Mouse (Mus musculus): ENCODE results near the gene Cdh23. TPM values are rescaled to one million over a fixed set of nuclear protein-coding genes. Genes with fewer than 3 reads are reported as not detected.

Cdh23 gene
- polyA plus RNA-seq, 1 experiment from 2014 or later, result 6.9 TPM

DNA sequence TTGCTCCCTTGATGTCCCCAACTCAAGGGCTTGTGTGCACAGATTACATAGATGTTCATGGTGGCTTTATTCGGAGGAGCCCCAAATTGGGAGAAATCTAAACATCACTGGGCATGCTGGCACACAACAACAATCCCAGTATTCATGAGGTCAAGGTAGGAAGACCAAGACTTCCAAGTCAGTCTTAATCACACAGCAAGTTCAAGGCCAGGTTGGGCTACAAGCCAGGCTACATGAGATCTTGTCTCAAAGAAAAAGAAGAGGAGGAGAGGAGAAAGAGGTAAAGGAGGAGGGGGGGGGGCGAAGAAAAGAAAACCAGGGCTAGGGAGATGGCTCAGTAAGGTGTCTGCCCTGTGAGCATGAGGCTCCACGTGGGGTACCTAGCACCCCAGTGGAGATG is 70.8 kb downstream of the Cdh23 start:
- Histone ChIP-seq H3K27me3 (no peaks in the 10 kb centered on the region), H3K27ac (replicated peaks) (no peak overlapping the region), H3K9me3 (no peaks in the 10 kb centered on the region), H3K4me1 (replicated peaks) (peaks cover 17% of the 10 kb centered on the region), H3K4me2 (no peak overlapping the region), H3K36me3 (no peaks in the 10 kb centered on the region), H3K9ac (no peak overlapping the region), H3K4me3 (no peak overlapping the region)
- ATAC-seq (ENCODE audit: low FRiP score, low read depth), result no peak
- 63% methylated on average over 3 of the region's 3 CpGs for WGBS

- WGBS, result 22% methylated on average over 3 of the region's 3 CpGs
- no peak for ATAC-seq (ENCODE audit: low FRiP score, low read depth)
Observed at GRCm38 (mm10) chr10:60624945-60625344, 71.3 kb downstream of the Cdh23 start.

GRCm38 (mm10) chr10:60624217-60624708 is 72.0 kb downstream of the Cdh23 start:
- Histone ChIP-seq H3K9me3 (no peaks in the 10 kb centered on the region), H3K36me3 (no peaks in the 10 kb centered on the region), H3K4me2 (no peak overlapping the region), H3K4me3 (no peak overlapping the region), H3K27ac (replicated peaks) (no peak overlapping the region), H3K27me3 (no peaks in the 10 kb centered on the region), H3K4me1 (replicated peaks) (peaks cover 17% of the 10 kb centered on the region), H3K9ac (no peak overlapping the region)
- WGBS, result 23% methylated on average over 14 of the region's 14 CpGs
- ATAC-seq (ENCODE audit: low FRiP score, low read depth), result peak; percentile 82; the same call in 1 of the 2 replicates

More at GRCm38 (mm10) chr10:60624945-60625344, 71.3 kb downstream of the Cdh23 start:
- no peaks in the 10 kb centered on the region for H3K9me3 ChIP-seq
- no peak overlapping the region for H3K9ac ChIP-seq
- H3K27me3 ChIP-seq, result no peaks in the 10 kb centered on the region
- no peak overlapping the region for H3K4me3 ChIP-seq
- H3K27ac ChIP-seq (replicated peaks), result no peak overlapping the region
- peaks cover 17% of the 10 kb centered on the region for H3K4me1 ChIP-seq (replicated peaks)
- no peaks in the 10 kb centered on the region for H3K36me3 ChIP-seq
- no peak overlapping the region for H3K4me2 ChIP-seq

DNA sequence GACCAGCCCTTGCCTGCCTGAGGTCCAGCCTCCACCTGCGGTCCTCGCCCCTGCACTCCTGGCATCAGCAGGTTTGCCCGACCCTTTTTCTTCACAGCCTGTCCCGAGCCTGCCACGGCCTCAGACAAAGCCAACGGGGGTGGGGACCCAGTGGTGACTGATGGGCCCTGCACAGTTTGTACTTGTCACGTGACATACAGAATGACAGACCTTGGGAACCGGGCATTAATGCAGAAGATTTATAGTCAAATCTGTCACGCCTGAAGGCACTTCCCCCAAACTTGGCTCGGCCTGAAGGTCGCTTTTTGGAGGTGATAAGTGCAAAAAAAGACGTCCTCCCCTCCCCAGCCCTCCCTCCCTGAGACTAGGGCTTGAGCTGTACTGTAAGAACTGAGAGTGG is 73.5 kb downstream of the Cdh23 start:
- Histone ChIP-seq H3K36me3 (no peaks in the 10 kb centered on the region), H3K27ac (replicated peaks) (no peak overlapping the region), H3K4me3 (no peak overlapping the region), H3K4me1 (replicated peaks) (peaks cover 17% of the 10 kb centered on the region), H3K4me2 (no peak overlapping the region), H3K27me3 (no peaks in the 10 kb centered on the region), H3K9me3 (no peaks in the 10 kb centered on the region), H3K9ac (no peak overlapping the region)
- ATAC-seq (ENCODE audit: low FRiP score, low read depth), result no peak
- 40% methylated on average over 12 of the region's 12 CpGs for WGBS

DNA sequence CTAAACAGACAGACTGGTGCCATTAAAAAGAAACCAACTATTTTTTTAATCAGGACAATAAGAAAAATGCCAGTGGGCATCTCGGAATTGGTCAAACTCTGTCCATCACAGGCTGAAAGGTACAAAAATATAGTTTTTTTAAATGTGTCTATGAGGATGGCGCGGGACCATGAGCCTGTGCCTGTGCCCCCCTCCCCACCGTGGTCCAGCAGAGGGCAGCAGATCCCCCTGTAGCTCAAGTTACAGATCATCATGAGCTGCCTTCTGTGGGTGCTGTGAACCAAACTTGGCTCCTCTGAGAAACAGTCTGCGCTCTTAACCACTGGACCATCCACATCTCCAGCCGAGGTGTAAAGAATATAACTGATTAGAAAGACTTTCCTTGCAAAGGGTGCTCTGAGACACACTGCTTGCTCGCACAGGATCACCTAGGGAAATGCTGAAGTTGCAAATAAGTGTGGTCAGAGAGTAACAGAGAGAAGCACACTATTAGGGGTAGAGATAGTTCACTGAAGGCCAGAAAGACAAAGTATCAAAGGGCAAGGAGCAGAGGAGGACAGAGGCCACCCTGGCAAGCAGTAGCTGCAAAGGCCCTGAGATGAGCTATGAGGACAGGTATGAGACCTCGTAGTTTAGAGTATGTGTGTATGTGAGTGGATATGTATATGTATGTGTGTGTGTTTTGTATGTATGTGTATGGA is 74.7 kb downstream of the Cdh23 start:
- H3K4me1 ChIP-seq (replicated peaks), result peaks cover 17% of the 10 kb centered on the region
- 90% methylated on average over 8 of the region's 8 CpGs for WGBS

DNA sequence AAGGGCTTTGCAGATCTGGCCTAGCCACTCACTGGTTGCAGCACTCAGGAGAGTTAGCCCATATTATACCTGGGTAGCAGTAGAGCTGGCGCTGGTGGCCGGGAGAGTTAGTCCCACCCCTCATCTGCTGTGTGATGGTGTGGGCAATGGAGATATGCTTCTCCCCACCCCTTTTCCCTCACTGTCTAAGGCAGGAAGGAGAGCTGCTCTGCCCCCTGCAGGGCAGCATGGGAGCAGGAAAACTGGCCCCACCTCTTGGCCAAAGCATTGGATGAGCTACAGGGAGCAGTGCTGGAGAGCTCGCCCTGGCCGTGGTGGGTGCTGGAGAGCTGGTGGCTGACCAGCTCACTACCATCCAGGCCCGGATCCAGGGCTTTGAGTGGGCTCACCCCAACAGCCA is 80.4 kb downstream of the Cdh23 start:
- Histone ChIP-seq H3K4me1 (replicated peaks) (no peaks in the 10 kb centered on the region), H3K4me3 (no peak overlapping the region), H3K36me3 (no peaks in the 10 kb centered on the region), H3K4me2 (no peak overlapping the region), H3K27ac (replicated peaks) (no peak overlapping the region), H3K9ac (no peak overlapping the region), H3K27me3 (no peaks in the 10 kb centered on the region), H3K9me3 (no peaks in the 10 kb centered on the region)
- ATAC-seq (ENCODE audit: low FRiP score, low read depth), result no peak
- 69% methylated on average over 5 of the region's 5 CpGs for WGBS

More for the DNA sequence above, 74.7 kb downstream of the Cdh23 start:
- no peak overlapping the region for H3K27ac ChIP-seq (replicated peaks)
- H3K4me3 ChIP-seq, result no peak overlapping the region
- no peak overlapping the region for H3K9ac ChIP-seq
- no peaks in the 10 kb centered on the region for H3K9me3 ChIP-seq
- no peak overlapping the region for H3K4me2 ChIP-seq
- no peaks in the 10 kb centered on the region for H3K36me3 ChIP-seq
- ATAC-seq (ENCODE audit: low FRiP score, low read depth), result no peak
- H3K27me3 ChIP-seq, result no peaks in the 10 kb centered on the region

DNA sequence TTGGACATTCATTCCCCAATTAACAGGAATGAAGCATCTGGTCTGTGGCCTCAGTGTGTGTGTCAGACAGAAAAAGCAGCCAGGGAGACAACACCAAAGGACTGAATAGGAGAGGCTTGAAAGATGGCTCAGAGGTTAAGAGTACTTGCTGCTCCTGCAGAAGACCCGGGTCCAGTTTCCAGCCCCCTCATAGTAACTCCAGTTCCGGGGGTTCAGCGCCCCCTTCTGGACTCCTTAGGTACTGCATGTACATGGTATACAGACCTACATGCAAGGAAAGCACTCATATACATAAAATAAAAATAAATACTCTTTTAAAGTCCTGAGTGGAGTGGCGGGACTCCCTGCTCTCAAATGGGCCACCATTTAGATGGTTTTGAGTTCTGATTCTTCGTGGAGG is 83.4 kb downstream of the Cdh23 start:
- no peak for ATAC-seq (ENCODE audit: low FRiP score, low read depth)
- no peaks in the 10 kb centered on the region for H3K9me3 ChIP-seq
- WGBS, result 30% methylated on average over 5 of the region's 5 CpGs
- H3K9ac ChIP-seq, result no peak overlapping the region
- H3K4me3 ChIP-seq, result no peak overlapping the region
- no peak overlapping the region for H3K4me2 ChIP-seq
- no peak overlapping the region for H3K27ac ChIP-seq (replicated peaks)
- H3K36me3 ChIP-seq, result no peaks in the 10 kb centered on the region
- H3K27me3 ChIP-seq, result no peaks in the 10 kb centered on the region
- no peaks in the 10 kb centered on the region for H3K4me1 ChIP-seq (replicated peaks)

GRCm38 (mm10) chr10:60607166-60607565 is 89.1 kb downstream of the Cdh23 start:
- Histone ChIP-seq H3K4me2 (no peak overlapping the region), H3K9ac (no peak overlapping the region), H3K27me3 (no peaks in the 10 kb centered on the region), H3K36me3 (no peaks in the 10 kb centered on the region), H3K27ac (replicated peaks) (no peak overlapping the region), H3K9me3 (no peaks in the 10 kb centered on the region), H3K4me3 (no peak overlapping the region), H3K4me1 (replicated peaks) (no peaks in the 10 kb centered on the region)
- ATAC-seq (ENCODE audit: low FRiP score, low read depth), result no peak
- WGBS, result 75% methylated on average over 5 of the region's 5 CpGs

GRCm38 (mm10) chr10:60606661-60607060 is 89.6 kb downstream of the Cdh23 start:
- no peaks in the 10 kb centered on the region for H3K9me3 ChIP-seq
- no peak overlapping the region for H3K27ac ChIP-seq (replicated peaks)
- no peaks in the 10 kb centered on the region for H3K36me3 ChIP-seq
- H3K4me2 ChIP-seq, result no peak overlapping the region
- no peak overlapping the region for H3K4me3 ChIP-seq
- no peaks in the 10 kb centered on the region for H3K4me1 ChIP-seq (replicated peaks)
- no peak overlapping the region for H3K9ac ChIP-seq
- no peaks in the 10 kb centered on the region for H3K27me3 ChIP-seq
- no peak for ATAC-seq (ENCODE audit: low FRiP score, low read depth)
- 89% methylated on average over 6 of the region's 6 CpGs for WGBS

DNA sequence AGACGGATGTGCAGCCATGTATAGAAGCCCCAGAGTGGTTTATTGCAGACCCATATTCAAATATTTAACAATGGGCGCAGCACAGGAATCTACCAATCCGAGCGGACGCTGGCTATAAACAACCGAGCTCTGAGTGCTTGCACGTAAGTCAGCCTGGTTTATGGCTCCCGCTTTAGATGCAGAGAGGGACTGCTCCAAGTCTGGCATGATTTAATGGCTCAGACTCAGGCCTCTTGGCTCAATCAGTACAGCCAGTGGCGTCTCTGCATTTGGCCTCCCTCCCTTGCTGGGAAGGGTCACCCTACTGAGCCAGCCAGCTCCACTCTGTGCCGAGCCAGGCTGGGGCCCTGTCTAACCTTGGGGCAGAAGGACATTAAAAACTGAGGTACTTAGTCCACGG is 94.1 kb downstream of the Cdh23 start:
- Histone ChIP-seq H3K9me3 (no peaks in the 10 kb centered on the region), H3K9ac (no peak overlapping the region), H3K36me3 (no peaks in the 10 kb centered on the region), H3K4me1 (replicated peaks) (no peaks in the 10 kb centered on the region), H3K27me3 (peaks cover 17% of the 10 kb centered on the region), H3K27ac (replicated peaks) (no peak overlapping the region), H3K4me3 (no peak overlapping the region), H3K4me2 (no peak overlapping the region)
- no peak for ATAC-seq (ENCODE audit: low FRiP score, low read depth)
- WGBS, result 81% methylated on average over 11 of the region's 11 CpGs

DNA sequence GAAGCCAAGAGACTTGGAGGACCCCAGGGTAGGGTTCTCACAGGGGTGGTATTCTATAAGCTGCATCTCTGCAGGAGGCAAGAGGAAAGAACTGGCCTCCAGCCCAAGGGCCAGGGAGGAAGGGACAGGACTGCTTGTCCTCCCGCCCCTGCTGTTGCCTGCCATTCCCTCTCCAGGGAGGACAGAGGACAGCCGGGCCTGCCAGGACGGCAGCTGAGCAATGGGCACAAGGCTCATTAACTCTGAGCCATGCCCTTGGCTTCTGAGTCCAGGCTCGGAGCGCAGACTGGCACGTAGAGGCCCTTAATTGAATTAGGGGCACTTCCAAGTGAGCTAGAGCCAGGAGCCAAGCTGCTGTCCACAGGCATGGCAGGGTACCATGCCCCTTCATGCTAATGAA is 101.1 kb downstream of the Cdh23 start:
- H3K9ac ChIP-seq, result no peak overlapping the region
- H3K4me3 ChIP-seq, result no peak overlapping the region
- ATAC-seq (ENCODE audit: low FRiP score, low read depth), result peak; percentile 47; the same call in 1 of the 2 replicates
- no peak overlapping the region for H3K4me2 ChIP-seq
- H3K27me3 ChIP-seq, result peaks cover 32% of the 10 kb centered on the region
- WGBS, result 50% methylated on average over 6 of the region's 6 CpGs
- H3K4me1 ChIP-seq (replicated peaks), result peaks cover 17% of the 10 kb centered on the region
- H3K27ac ChIP-seq (replicated peaks), result no peak overlapping the region
- no peaks in the 10 kb centered on the region for H3K36me3 ChIP-seq
- H3K9me3 ChIP-seq, result no peaks in the 10 kb centered on the region

- peak; percentile 28; the same call in 1 of the 2 replicates for ATAC-seq (ENCODE audit: low FRiP score, low read depth)
- Histone ChIP-seq H3K4me3 (no peak overlapping the region), H3K27me3 (peaks cover 21% of the 10 kb centered on the region), H3K9me3 (no peaks in the 10 kb centered on the region), H3K27ac (replicated peaks) (peak overlapping the region; percentile 46; the same call in 1 of the 2 replicates), H3K4me2 (peak overlapping the region; percentile 24; the same call in 1 of the 2 replicates), H3K4me1 (replicated peaks) (peaks cover 17% of the 10 kb centered on the region), H3K9ac (no peak overlapping the region), H3K36me3 (no peaks in the 10 kb centered on the region)
- WGBS, result 20% methylated on average over 22 of the region's 22 CpGs
Observed at GRCm38 (mm10) chr10:60592881-60593575, 103.3 kb downstream of the Cdh23 start.
